Mouse (Mus musculus) spleen, postnatal 14 days (tissue): Measurements from ENCODE around the gene Wbp1l.

Source experiments
- DNase-seq, 2 experiments: peaks; one replicate each; pipeline ENCODE4 v3.0.0; 2021 to 2022; ENCODE audit warnings: low spot score in 2 of 2

The Wbp1l gene

GRCm38 (mm10) chr19:46599375-46600256 is 732 bp downstream of the Wbp1l start:
- peak in 1 of 2 experiments; percentile 6 for DNase-seq

- DNase-seq = no peak
Measured at GRCm38 (mm10) chr19:46600371-46600770, 1.5 kb downstream of the Wbp1l start.

- no peak for DNase-seq
Measured at GRCm38 (mm10) chr19:46601491-46601890, 2.6 kb downstream of the Wbp1l start.

GRCm38 (mm10) chr19:46602406-46602805 is 3.5 kb downstream of the Wbp1l start:
- DNase-seq = no peak

- DNase-seq = no peak
Measured at GRCm38 (mm10) chr19:46606718-46607117, 7.8 kb downstream of the Wbp1l start.

- no peak for DNase-seq
Measured at GRCm38 (mm10) chr19:46607424-46607823, 8.5 kb downstream of the Wbp1l start.

GRCm38 (mm10) chr19:46608158-46608557 is 9.3 kb downstream of the Wbp1l start:
- DNase-seq = no peak

- DNase-seq = no peak
Measured at GRCm38 (mm10) chr19:46616378-46616777, 17.5 kb downstream of the Wbp1l start.

GRCm38 (mm10) chr19:46617361-46617760 is 18.5 kb downstream of the Wbp1l start:
- DNase-seq = no peak

- no peak for DNase-seq
Measured at GRCm38 (mm10) chr19:46618322-46618721, 19.4 kb downstream of the Wbp1l start.

- DNase-seq = no peak
Measured at GRCm38 (mm10) chr19:46619001-46619400, 20.1 kb downstream of the Wbp1l start.

GRCm38 (mm10) chr19:46619518-46619917 is 20.6 kb downstream of the Wbp1l start:
- no peak for DNase-seq

- DNase-seq = no peak
Measured at GRCm38 (mm10) chr19:46620016-46620808, 21.3 kb downstream of the Wbp1l start.

- no peak for DNase-seq
Measured at GRCm38 (mm10) chr19:46621236-46622183, 22.6 kb downstream of the Wbp1l start.

- DNase-seq = no peak
Measured at GRCm38 (mm10) chr19:46622659-46623193, 23.8 kb downstream of the Wbp1l start.

- no peak for DNase-seq
Measured at GRCm38 (mm10) chr19:46623194-46623667, 24.3 kb downstream of the Wbp1l start.

- DNase-seq = no peak
Measured at GRCm38 (mm10) chr19:46623790-46624772, 25.2 kb downstream of the Wbp1l start.

GRCm38 (mm10) chr19:46625015-46625414 is 26.1 kb downstream of the Wbp1l start:
- no peak for DNase-seq

- no peak for DNase-seq
Measured at GRCm38 (mm10) chr19:46625519-46625918, 26.6 kb downstream of the Wbp1l start.

- no peak for DNase-seq
Measured at GRCm38 (mm10) chr19:46628403-46628802, 29.5 kb downstream of the Wbp1l start.
